Mouse (Mus musculus) heart, embryonic 16.5 days (tissue): Measurements from ENCODE around the gene Ankrd10. TPM values are rescaled to one million over a fixed set of nuclear protein-coding genes. Genes with fewer than 3 reads are reported as not detected.
A peak's percentile ranks its signal among the peaks of the same experiment; 100 is the strongest.
"Not testable (repeated sequence)": the region's sequence is repeated elsewhere in the genome, so short reads cannot be mapped to it uniquely, and the experiment has no call there.

Source experiments
- ATAC-seq: fragments of 200-750 bp; cut with Nextera tagmentation; replicated peaks from 2 replicates; pipeline ENCODE4 v1.8.0; 2017; ENCODE audit warnings: moderate number of reproducible peaks; ENCODE audit not compliant: insufficient read depth, low FRiP score; ENCODE audit errors: extremely low read depth
- H3K27ac ChIP-seq: fragments of 300-500 bp; sonication (generic); 2 replicates; pipeline ENCODE4 v1.5.1; 2014; ENCODE audit warnings: mild to moderate bottlenecking, low read length, control low read depth, moderate library complexity
- H3K27me3 ChIP-seq: fragments of 300-500 bp; sonication (generic); 2 replicates; pipeline ENCODE4 v1.6.1; 2014; ENCODE audit warnings: low read length, mixed read lengths; ENCODE audit not compliant: control insufficient read depth, insufficient read depth
- H3K36me3 ChIP-seq: fragments of 300-500 bp; sonication (generic); 2 replicates; pipeline ENCODE4 v1.6.1; 2014; ENCODE audit not compliant: control insufficient read depth, insufficient read depth
- H3K4me1 ChIP-seq: fragments of 300-500 bp; sonication (generic); 2 replicates; pipeline ENCODE4 v1.6.1; 2014; ENCODE audit warnings: low read length, mixed read lengths; ENCODE audit not compliant: control insufficient read depth, insufficient read depth
- H3K4me2 ChIP-seq: fragments of 300-500 bp; sonication (generic); 2 replicates; pipeline ENCODE4 v1.6.1; 2014; ENCODE audit warnings: low read depth, mild to moderate bottlenecking, control low read depth, low read length
- H3K4me3 ChIP-seq: fragments of 300-500 bp; sonication (generic); 2 replicates; pipeline ENCODE4 v1.5.1; 2014; ENCODE audit warnings: mild to moderate bottlenecking, control low read depth, low read length
- H3K9ac ChIP-seq: fragments of 300-500 bp; sonication (generic); 2 replicates; pipeline ENCODE4 v1.6.1; 2014; ENCODE audit warnings: low read length, control low read depth
- H3K9me3 ChIP-seq: fragments of 300-500 bp; sonication (generic); replicated peaks from 2 replicates; pipeline ENCODE4 v1.6.1; 2016; ENCODE audit warnings: low read length; ENCODE audit not compliant: control insufficient read depth
- WGBS: fragments of 180-500 bp; shearing (Covaris S2); extraction: QIAGEN DNeasy Blood & Tissue Kit; methylation state at CpG from one replicate; pipeline ENCODE4 v1.1.7; 2014; 5-methylcytosine and 5-hydroxymethylcytosine counted together
- polyA plus RNA-seq: library from polyadenylated mRNA; unstranded; fragments of >200 nt; fragmentation: Nextera tagmentation; extraction: Ambion mirVana; gene quantifications from 2 replicates; pipeline ENCODE4 v1.2.1, GENCODE M21; 2015

The Ankrd10 gene
- 71.4 and 72.3 TPM in 2 replicates for polyA plus RNA-seq

DNA sequence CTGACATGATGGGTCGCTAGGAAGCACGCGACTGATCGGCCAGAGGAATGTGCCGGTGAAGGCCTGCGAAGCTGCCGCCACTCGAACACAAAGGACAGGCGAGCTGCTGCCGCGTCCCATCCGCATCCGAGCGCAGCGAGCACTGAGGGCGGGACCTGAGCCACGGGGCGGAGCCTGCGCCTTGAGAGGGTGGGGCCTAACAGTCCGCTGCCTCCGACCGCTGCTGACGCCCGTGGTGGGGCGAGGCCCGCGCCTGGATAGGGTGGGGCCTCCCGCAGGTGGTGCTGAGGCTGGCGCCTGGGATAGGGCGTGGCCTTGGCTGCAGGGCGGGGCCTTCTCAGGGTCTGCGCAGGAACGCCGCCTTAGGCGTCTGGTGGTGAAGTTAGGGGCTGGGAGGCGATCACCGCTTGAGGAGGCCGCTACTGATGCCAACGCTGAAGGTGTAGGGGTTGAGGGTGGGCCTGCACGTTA, at the start of gene Ankrd10:
Ankrd10 (minus strand) TSS at position 147 of the 471 bp plus-strand sequence.
- Histone ChIP-seq H3K9me3 (no peaks in the 10 kb centered on the region), H3K36me3 (peaks cover 11% of the 10 kb centered on the region; the same call in 1 of the 2 replicates), H3K9ac (peak within 1 kb of the TSS; percentile 97), H3K4me1 (peaks cover 30% of the 10 kb centered on the region), H3K4me2 (peak within 1 kb of the TSS; percentile 88), H3K27ac (peak within 1 kb of the TSS; percentile 100), H3K27me3 (no peaks in the 10 kb centered on the region), H3K4me3 (peak within 1 kb of the TSS; percentile 99)
- peak; percentile 93 for ATAC-seq
- WGBS, result under 1% methylated on average over 40 of the region's 40 CpGs

DNA sequence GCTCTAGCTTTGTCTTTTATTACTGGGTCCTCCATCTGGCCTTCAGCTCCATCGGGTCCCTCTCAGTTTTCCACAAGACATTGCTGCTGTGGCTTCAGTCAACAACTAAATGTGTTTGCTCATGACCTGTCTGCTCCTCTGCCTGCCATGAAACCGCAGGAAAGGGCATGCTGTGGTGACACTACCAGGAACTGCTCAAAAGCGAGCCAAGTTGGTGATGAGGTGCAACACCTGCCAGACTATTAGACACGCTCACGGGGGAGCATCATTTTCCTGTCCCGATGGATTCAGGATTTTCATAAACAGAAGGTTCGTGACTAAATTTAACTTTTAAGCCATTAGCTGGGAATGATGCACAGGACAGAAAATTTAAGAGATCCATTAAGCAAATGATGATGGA, 49.0 kb upstream of the Ankrd10 start:
- Histone ChIP-seq H3K9me3 (no peaks in the 10 kb centered on the region), H3K27me3 (no peaks in the 10 kb centered on the region), H3K4me3 (no peak overlapping the region), H3K27ac (no peak overlapping the region), H3K36me3 (no peaks in the 10 kb centered on the region), H3K4me2 (no peak overlapping the region), H3K4me1 (no peaks in the 10 kb centered on the region), H3K9ac (no peak overlapping the region)
- 80% methylated on average over 7 of the region's 7 CpGs for WGBS
- no peak for ATAC-seq

DNA sequence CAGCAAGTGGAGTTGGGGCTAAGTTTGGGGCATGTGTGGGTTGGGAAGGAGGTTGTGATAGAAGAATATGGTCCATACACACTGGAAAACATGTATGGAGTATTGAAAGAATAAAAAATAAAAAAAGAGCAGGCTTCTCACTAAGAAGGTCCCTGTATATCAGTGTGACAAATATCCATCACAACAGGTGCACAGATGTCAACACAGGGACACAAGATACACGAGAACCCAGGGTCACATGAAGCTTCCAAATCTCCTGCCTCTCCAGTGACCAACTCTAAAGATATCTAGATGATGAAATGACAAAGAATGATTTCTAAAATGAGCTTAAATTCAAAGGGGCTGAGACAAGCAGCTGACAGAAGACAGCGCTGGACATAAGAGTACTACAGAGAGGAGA, 32.8 kb upstream of the Ankrd10 start:
- H3K4me1 ChIP-seq, result 0 out of 2 replicates have a peak, but pooled peaks cover 3% of the 10 kb centered on the region
- no peaks in the 10 kb centered on the region for H3K9me3 ChIP-seq
- H3K4me2 ChIP-seq, result no peak overlapping the region
- H3K9ac ChIP-seq, result no peak overlapping the region
- H3K4me3 ChIP-seq, result no peak overlapping the region
- WGBS, result 57% methylated on average over 2 of the region's 2 CpGs
- H3K27me3 ChIP-seq, result no peaks in the 10 kb centered on the region
- H3K27ac ChIP-seq, result no peak overlapping the region
- ATAC-seq, result no peak
- H3K36me3 ChIP-seq, result no peaks in the 10 kb centered on the region

DNA sequence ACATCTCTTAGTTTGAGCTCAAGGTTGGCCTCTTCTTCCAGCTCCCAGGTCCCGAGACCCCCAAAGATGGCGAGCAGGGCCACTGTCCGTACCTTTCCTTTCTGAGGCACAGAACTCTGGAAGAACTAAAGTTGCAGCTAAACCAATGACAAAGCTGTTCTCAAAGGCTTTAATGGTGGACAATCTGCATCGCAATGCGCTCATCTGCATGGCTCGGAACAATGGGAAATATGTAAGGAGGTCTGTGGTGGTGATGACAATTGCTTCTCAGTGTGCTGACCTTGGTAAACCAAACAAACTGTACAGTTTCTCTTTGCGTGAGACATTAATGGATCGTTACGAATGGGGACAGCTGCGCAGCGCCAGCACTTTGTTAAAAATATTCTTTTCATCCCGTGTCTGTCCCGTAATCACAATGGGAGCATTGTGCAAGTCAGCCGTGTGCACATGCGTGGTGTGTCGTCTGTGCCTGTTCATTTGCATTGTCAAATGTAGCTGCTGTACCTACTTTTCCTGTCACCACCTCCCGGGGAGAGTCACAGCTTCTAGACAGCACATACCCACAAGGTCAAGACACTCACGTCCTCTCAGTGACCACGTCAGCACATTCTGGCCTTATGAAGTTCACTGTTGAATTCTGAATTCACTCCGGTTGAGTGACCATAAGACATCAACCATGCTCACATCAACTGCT, 30.6 kb upstream of the Ankrd10 start:
- H3K4me2 ChIP-seq, ATAC-seq, H3K27ac ChIP-seq, H3K9me3 ChIP-seq, H3K27me3 ChIP-seq, H3K9ac ChIP-seq, H3K4me3 ChIP-seq, H3K36me3 ChIP-seq, H3K4me1 ChIP-seq: not testable (repeated sequence)
- WGBS, result 69% methylated on average over 20 of the region's 20 CpGs

DNA sequence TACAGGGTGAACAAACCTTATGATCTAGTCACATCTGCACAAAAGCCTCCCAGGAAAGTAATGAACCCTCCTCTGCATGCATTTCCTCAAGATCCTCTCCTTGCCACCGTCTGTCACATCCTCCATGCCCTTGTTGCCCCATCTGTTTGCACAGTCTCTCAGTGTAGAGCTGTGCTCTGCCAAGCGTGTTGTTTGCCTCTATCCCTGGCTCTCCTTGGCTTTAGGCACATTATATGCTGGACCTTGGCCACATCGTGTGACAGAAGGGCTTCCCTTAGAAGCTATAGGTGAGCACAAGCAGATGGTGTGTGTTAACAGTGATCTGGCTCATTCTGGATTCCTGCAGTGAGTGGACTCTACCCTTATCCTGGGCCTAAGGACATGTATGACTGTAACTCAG, 26.4 kb upstream of the Ankrd10 start:
- no peak overlapping the region for H3K9ac ChIP-seq
- H3K27ac ChIP-seq, result no peak overlapping the region
- H3K4me1 ChIP-seq, result 0 out of 2 replicates have a peak, but pooled peaks cover 3% of the 10 kb centered on the region
- H3K9me3 ChIP-seq, result no peaks in the 10 kb centered on the region
- no peak overlapping the region for H3K4me2 ChIP-seq
- H3K36me3 ChIP-seq, result no peaks in the 10 kb centered on the region
- H3K27me3 ChIP-seq, result no peaks in the 10 kb centered on the region
- no peak overlapping the region for H3K4me3 ChIP-seq
- WGBS, result 71% methylated on average over 3 of the region's 3 CpGs
- ATAC-seq, result no peak

DNA sequence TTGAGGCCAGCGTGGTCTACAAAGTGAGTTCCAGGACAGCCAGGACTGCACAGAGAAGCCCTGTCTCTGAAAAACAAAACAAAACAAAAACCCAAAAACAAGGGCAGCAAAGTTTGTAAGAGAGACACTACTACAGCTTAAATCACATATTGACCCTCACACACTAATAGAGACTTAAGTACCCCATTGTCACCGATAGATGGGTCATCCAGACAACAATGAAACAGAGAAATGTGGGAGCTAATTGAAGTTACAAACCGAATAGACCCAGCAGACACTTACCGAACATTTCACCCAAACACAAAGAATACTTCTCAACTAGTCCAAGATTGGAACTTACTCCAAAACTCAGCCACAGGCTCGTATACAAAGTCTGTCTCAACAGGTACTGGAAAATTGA, 14.5 kb upstream of the Ankrd10 start:
- Histone ChIP-seq H3K27ac (no peak overlapping the region), H3K4me1 (no peaks in the 10 kb centered on the region), H3K27me3 (no peaks in the 10 kb centered on the region), H3K9me3 (no peaks in the 10 kb centered on the region), H3K9ac (no peak overlapping the region), H3K4me2 (no peak overlapping the region), H3K36me3 (no peaks in the 10 kb centered on the region), H3K4me3 (no peak overlapping the region)
- no peak for ATAC-seq
- whole genome bisulfite sequencing, result 94% methylated on average over 5 of the region's 5 CpGs

DNA sequence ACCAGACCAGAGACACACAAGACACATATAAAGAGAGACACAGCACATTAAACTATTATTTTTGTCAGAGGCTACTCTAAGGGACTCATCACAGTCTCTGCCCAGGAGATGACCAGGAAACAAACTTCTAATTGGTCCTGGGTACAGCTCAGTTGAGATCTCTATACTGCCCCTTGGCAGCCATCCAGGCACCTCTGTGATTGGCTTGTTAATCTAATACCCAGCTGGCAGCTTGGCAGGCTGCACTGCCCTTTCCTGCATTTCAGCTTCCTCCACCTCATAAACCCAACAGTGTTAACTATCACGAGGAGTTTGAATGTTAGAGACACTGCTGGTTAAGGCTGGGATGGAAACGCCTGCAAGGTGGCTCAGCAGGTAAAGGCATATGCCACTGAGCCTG, 7.6 kb upstream of the Ankrd10 start:
- no peaks in the 10 kb centered on the region; the same call in 1 of the 2 replicates for H3K9me3 ChIP-seq
- H3K27me3 ChIP-seq, result no peaks in the 10 kb centered on the region
- ATAC-seq, result no peak
- H3K36me3 ChIP-seq, result 0 out of 2 replicates have a peak, but pooled peaks cover 2% of the 10 kb centered on the region
- H3K4me1 ChIP-seq, result peaks cover 4% of the 10 kb centered on the region; the same call in 1 of the 2 replicates
- WGBS, result 72% methylated on average over 2 of the region's 2 CpGs
- H3K4me2 ChIP-seq, result no peak overlapping the region
- H3K27ac ChIP-seq, result no peak overlapping the region
- no peak overlapping the region for H3K9ac ChIP-seq
- no peak overlapping the region for H3K4me3 ChIP-seq

DNA sequence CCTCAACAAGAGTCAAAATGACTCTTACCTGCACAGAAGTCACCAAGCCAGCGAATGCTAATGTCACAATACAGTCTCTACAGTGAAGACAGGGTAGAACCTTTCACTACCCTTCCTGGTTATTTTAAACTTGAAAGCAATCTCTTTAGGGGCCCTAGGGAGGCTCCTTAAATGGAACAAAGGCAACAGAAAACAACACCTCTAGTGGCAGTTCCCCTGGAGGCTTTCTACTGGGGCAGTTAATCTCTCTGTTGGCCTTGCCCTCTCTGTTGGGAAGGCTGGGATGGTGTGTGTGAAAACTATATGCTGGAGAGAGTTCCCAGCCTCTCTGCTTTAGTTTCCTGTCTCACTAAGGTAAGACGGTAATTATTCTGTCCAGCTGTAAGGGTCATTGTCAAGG, 5.0 kb upstream of the Ankrd10 start:
- Histone ChIP-seq H3K36me3 (0 out of 2 replicates have a peak, but pooled peaks cover 2% of the 10 kb centered on the region), H3K9me3 (no peaks in the 10 kb centered on the region; the same call in 1 of the 2 replicates), H3K27me3 (no peaks in the 10 kb centered on the region), H3K4me2 (no peak overlapping the region), H3K9ac (no peak overlapping the region), H3K4me1 (peaks cover 7% of the 10 kb centered on the region; the same call in 1 of the 2 replicates), H3K4me3 (no peak overlapping the region), H3K27ac (no peak overlapping the region)
- no peak for ATAC-seq
- 51% methylated on average over 2 of the region's 2 CpGs for WGBS

DNA sequence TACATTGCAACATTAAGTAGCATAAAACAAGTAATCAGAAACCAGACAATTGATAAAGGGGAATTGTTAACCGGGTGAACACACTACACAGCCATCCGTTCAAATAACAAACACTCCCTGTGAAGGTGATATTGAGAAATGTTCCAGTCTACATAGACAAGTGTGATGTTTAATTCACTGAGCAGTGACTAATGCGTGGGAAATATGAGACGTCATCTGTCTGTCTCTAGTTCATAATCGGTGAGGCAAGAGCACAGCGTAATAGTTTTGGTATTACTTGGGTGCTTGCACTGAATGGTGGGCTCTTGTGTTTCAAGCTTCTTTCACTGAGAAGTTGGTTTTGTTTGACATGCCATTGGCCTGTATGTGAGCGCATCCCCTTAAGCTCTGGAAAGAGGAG, 2.0 kb upstream of the Ankrd10 start:
- ATAC-seq, result no peak
- WGBS, result 89% methylated on average over 7 of the region's 7 CpGs
- Histone ChIP-seq H3K27me3 (no peaks in the 10 kb centered on the region), H3K36me3 (0 out of 2 replicates have a peak, but pooled peaks cover 2% of the 10 kb centered on the region), H3K4me3 (no peak overlapping the region), H3K4me1 (peaks cover 20% of the 10 kb centered on the region), H3K9me3 (no peaks in the 10 kb centered on the region; the same call in 1 of the 2 replicates), H3K27ac (no peak overlapping the region), H3K9ac (no peak overlapping the region), H3K4me2 (no peak overlapping the region)
